Mouse (Mus musculus) left cerebral cortex, adult 9 months (tissue): ENCODE data around the gene Ubxn6.
"Not testable (repeated sequence)": the region's sequence is repeated elsewhere in the genome, so short reads cannot be mapped to it uniquely, and the experiment has no call there.

ENCODE experiments used
- DNase-seq, 2 experiments: peaks; one replicate each; pipeline ENCODE4 v3.0.0; 2022; ENCODE audit warnings: low spot score in 2 of 2

Gene Ubxn6

GRCm38 (mm10) chr17:56074827-56075208 is at the start of gene Ubxn6:
Ubxn6 (minus strand) TSS chr17:56075028.
- peak; percentile 93 to 97 for DNase-seq

GRCm38 (mm10) chr17:56123681-56124340 is 49.0 kb upstream of the Ubxn6 start:
- DNase-seq: no peak

- DNase-seq: no peak
These were observed 48.3 kb upstream of the Ubxn6 start for GRCm38 (mm10) chr17:56123161-56123560.

GRCm38 (mm10) chr17:56121826-56122225 is 47.0 kb upstream of the Ubxn6 start, which contains the start of gene Lrg1:
Lrg1 (minus strand) TSS chr17:56122001.
- no peak for DNase-seq

GRCm38 (mm10) chr17:56119981-56120880 is 45.4 kb upstream of the Ubxn6 start:
- DNase-seq: no peak

- no peak for DNase-seq
These were observed 44.6 kb upstream of the Ubxn6 start for GRCm38 (mm10) chr17:56119431-56119830.

- DNase-seq: no peak
These were observed 42.5 kb upstream of the Ubxn6 start, which contains the start of gene Plin5 for GRCm38 (mm10) chr17:56117251-56117710. Plin5 (minus strand) TSS chr17:56117596.

- DNase-seq: no peak
These were observed 41.4 kb upstream of the Ubxn6 start for GRCm38 (mm10) chr17:56116193-56116592.

GRCm38 (mm10) chr17:56112743-56113142 is 37.9 kb upstream of the Ubxn6 start:
- no peak for DNase-seq

GRCm38 (mm10) chr17:56111864-56112263 is 37.0 kb upstream of the Ubxn6 start:
- peak in 1 of 2 experiments; percentile 66 for DNase-seq

- DNase-seq: no peak
These were observed 36.2 kb upstream of the Ubxn6 start for GRCm38 (mm10) chr17:56111021-56111420.

GRCm38 (mm10) chr17:56110571-56110970 is 35.7 kb upstream of the Ubxn6 start:
- DNase-seq: no peak

GRCm38 (mm10) chr17:56109219-56110051 is 34.6 kb upstream of the Ubxn6 start, which contains the start of gene Plin4:
Plin4 (minus strand) TSS chr17:56109803.
- no peak for DNase-seq

GRCm38 (mm10) chr17:56108334-56109044 is 33.7 kb upstream of the Ubxn6 start:
- DNase-seq: peak; percentile 55 to 75

GRCm38 (mm10) chr17:56107736-56108135 is 32.9 kb upstream of the Ubxn6 start:
- DNase-seq: no peak

- DNase-seq: no peak
These were observed 32.2 kb upstream of the Ubxn6 start for GRCm38 (mm10) chr17:56106981-56107380.

GRCm38 (mm10) chr17:56106436-56106835 is 31.6 kb upstream of the Ubxn6 start:
- DNase-seq: not testable (repeated sequence)

- DNase-seq: not testable (repeated sequence)
These were observed 30.0 kb upstream of the Ubxn6 start for GRCm38 (mm10) chr17:56104821-56105220.

GRCm38 (mm10) chr17:56103465-56104285 is 28.8 kb upstream of the Ubxn6 start:
- DNase-seq: no peak

- DNase-seq: no peak
These were observed 28.1 kb upstream of the Ubxn6 start for GRCm38 (mm10) chr17:56102927-56103326.
